Mouse (Mus musculus) heart, embryonic 11.5 days (tissue): ENCODE data around the gene Itih5. TPM values are rescaled to one million over a fixed set of nuclear protein-coding genes. Genes with fewer than 3 reads are reported as not detected.

Source experiments
- ATAC-seq: fragments of 200-750 bp; cut with Nextera tagmentation; replicated peaks from 2 replicates; pipeline ENCODE4 v1.8.0; 2017; ENCODE audit warnings: moderate library complexity; ENCODE audit not compliant: insufficient number of reproducible peaks, low FRiP score, low TSS enrichment
- H3K27ac ChIP-seq: fragments of 300-500 bp; sonication (generic); 2 replicates; pipeline ENCODE4 v1.5.1; 2014; ENCODE audit warnings: mild to moderate bottlenecking, low read depth, low read length
- H3K27me3 ChIP-seq: fragments of 300-500 bp; sonication (generic); 2 replicates; pipeline ENCODE4 v1.6.1; 2014; ENCODE audit warnings: mild to moderate bottlenecking, low read length, mixed read lengths; ENCODE audit not compliant: control insufficient read depth, insufficient read depth
- H3K36me3 ChIP-seq: fragments of 300-500 bp; sonication (generic); 2 replicates; pipeline ENCODE4 v1.6.1; 2014; ENCODE audit warnings: mild to moderate bottlenecking, low read length, moderate library complexity, mixed read lengths; ENCODE audit not compliant: control insufficient read depth, insufficient read depth
- H3K4me1 ChIP-seq: fragments of 300-500 bp; sonication (generic); 2 replicates; pipeline ENCODE4 v1.6.1; 2014; ENCODE audit warnings: low read length; ENCODE audit not compliant: control insufficient read depth, insufficient read depth
- H3K4me2 ChIP-seq: fragments of 300-500 bp; sonication (generic); 2 replicates; pipeline ENCODE4 v1.6.1; 2014; ENCODE audit warnings: mild to moderate bottlenecking, moderate library complexity
- H3K4me3 ChIP-seq: fragments of 300-500 bp; sonication (generic); 2 replicates; pipeline ENCODE4 v1.5.1; 2014; ENCODE audit warnings: low read depth, low read length
- H3K9ac ChIP-seq: fragments of 300-500 bp; sonication (generic); 2 replicates; pipeline ENCODE4 v1.6.1; 2014; ENCODE audit warnings: mild to moderate bottlenecking, low read depth, low read length, moderate library complexity
- H3K9me3 ChIP-seq: fragments of 300-500 bp; sonication (generic); replicated peaks from 2 replicates; pipeline ENCODE4 v1.6.1; 2016; ENCODE audit warnings: low read length; ENCODE audit not compliant: control insufficient read depth
- WGBS: fragments of 180-500 bp; shearing (Covaris S2); extraction: QIAGEN DNeasy Blood & Tissue Kit; methylation state at CpG from one replicate; pipeline ENCODE4 v1.1.7; 2014; ENCODE audit not compliant: insufficient replicate concordance; 5-methylcytosine and 5-hydroxymethylcytosine counted together
- polyA plus RNA-seq: library from polyadenylated mRNA; unstranded; fragments of >200 nt; fragmentation: Nextera tagmentation; extraction: Ambion mirVana; gene quantifications from 2 replicates; pipeline ENCODE4 v1.2.1, GENCODE M21; 2014

The Itih5 gene
- polyA plus RNA-seq, 1 experiment from 2014 or later: 2.7 TPM

- H3K9me3 ChIP-seq: no peaks in the 10 kb centered on the region
- no peaks in the 10 kb centered on the region for H3K36me3 ChIP-seq
- no peak; the same call in 1 of the 2 replicates for ATAC-seq
- no peak overlapping the region for H3K27ac ChIP-seq
- no peaks in the 10 kb centered on the region for H3K4me1 ChIP-seq
- H3K4me2 ChIP-seq: peak overlapping the region; percentile 42
- peaks cover 2% of the 10 kb centered on the region; the same call in 1 of the 2 replicates for H3K27me3 ChIP-seq
- no peak overlapping the region for H3K9ac ChIP-seq
- 9% methylated on average over 10 of the region's 11 CpGs for WGBS
- no peak overlapping the region for H3K4me3 ChIP-seq
Observed at GRCm38 (mm10) chr2:10295908-10296307, 142.5 kb downstream of the Itih5 start.

- Histone ChIP-seq H3K36me3 (no peaks in the 10 kb centered on the region), H3K9ac (no peak overlapping the region), H3K4me1 (no peaks in the 10 kb centered on the region), H3K4me3 (no peak overlapping the region), H3K27ac (no peak overlapping the region), H3K9me3 (no peaks in the 10 kb centered on the region), H3K27me3 (no peaks in the 10 kb centered on the region), H3K4me2 (no peak overlapping the region)
- whole genome bisulfite sequencing: 57% methylated on average over 7 of the region's 7 CpGs
- no peak for ATAC-seq
Observed at GRCm38 (mm10) chr2:10300244-10300643, 146.9 kb downstream of the Itih5 start.

GRCm38 (mm10) chr2:10300771-10301170 lies 147.4 kb downstream of the Itih5 start:
- Histone ChIP-seq H3K27me3 (no peaks in the 10 kb centered on the region), H3K36me3 (no peaks in the 10 kb centered on the region), H3K4me1 (no peaks in the 10 kb centered on the region), H3K9me3 (no peaks in the 10 kb centered on the region), H3K4me3 (no peak overlapping the region), H3K9ac (no peak overlapping the region), H3K27ac (no peak overlapping the region), H3K4me2 (peak overlapping the region; percentile 58)
- 23% methylated on average over 10 of the region's 10 CpGs for WGBS
- ATAC-seq: peak; percentile 72

GRCm38 (mm10) chr2:10301391-10301790 lies 148.0 kb downstream of the Itih5 start:
- 35% methylated on average over 3 of the region's 3 CpGs for WGBS
- Histone ChIP-seq H3K9me3 (no peaks in the 10 kb centered on the region), H3K36me3 (no peaks in the 10 kb centered on the region), H3K4me1 (no peaks in the 10 kb centered on the region), H3K4me3 (no peak overlapping the region), H3K4me2 (no peak overlapping the region), H3K9ac (no peak overlapping the region), H3K27ac (no peak overlapping the region), H3K27me3 (no peaks in the 10 kb centered on the region)
- no peak for ATAC-seq

- Histone ChIP-seq H3K9me3 (no peaks in the 10 kb centered on the region), H3K27me3 (no peaks in the 10 kb centered on the region), H3K4me3 (no peak overlapping the region), H3K4me2 (no peak overlapping the region), H3K4me1 (no peaks in the 10 kb centered on the region), H3K27ac (no peak overlapping the region), H3K36me3 (no peaks in the 10 kb centered on the region), H3K9ac (no peak overlapping the region)
- WGBS: 89% methylated on average over 9 of the region's 9 CpGs
- no peak for ATAC-seq
Observed at GRCm38 (mm10) chr2:10301997-10302396, 148.6 kb downstream of the Itih5 start.

- ATAC-seq: no peak
- 68% methylated on average over 3 of the region's 3 CpGs for WGBS
Observed at GRCm38 (mm10) chr2:10304911-10305310, 151.5 kb downstream of the Itih5 start.

More at GRCm38 (mm10) chr2:10304911-10305310, 151.5 kb downstream of the Itih5 start:
- H3K9me3 ChIP-seq: no peaks in the 10 kb centered on the region
- H3K4me2 ChIP-seq: no peak overlapping the region
- no peak overlapping the region for H3K4me3 ChIP-seq
- no peaks in the 10 kb centered on the region for H3K27me3 ChIP-seq
- no peak overlapping the region for H3K27ac ChIP-seq
- no peaks in the 10 kb centered on the region for H3K4me1 ChIP-seq
- no peaks in the 10 kb centered on the region for H3K36me3 ChIP-seq
- H3K9ac ChIP-seq: no peak overlapping the region

Other genes starting within 250 kb of the Itih5 start
- 10.0 and 11.9 TPM in 2 replicates for gene Taf3, start 105.0 kb upstream of the Itih5 start, polyA plus RNA-seq
- gene Atp5c1, start 73.1 kb upstream of the Itih5 start, polyA plus RNA-seq: 1,104 and 1,135 TPM in 2 replicates
- gene Kin, start 73.0 kb upstream of the Itih5 start, polyA plus RNA-seq: 22.6 and 27.7 TPM in 2 replicates
- 0.87 and 6.1 TPM in 2 replicates for gene Itih2, start 22.2 kb upstream of the Itih5 start, polyA plus RNA-seq
- gene Sfmbt2, start 216.9 kb downstream of the Itih5 start, polyA plus RNA-seq: 1.5 and 1.6 TPM in 2 replicates